Mouse (Mus musculus) megakaryocyte-erythroid progenitor cell, adult 5-6 weeks (primary cell): ENCODE results near the gene Zfp663. TPM values are rescaled to one million over a fixed set of nuclear protein-coding genes. Genes with fewer than 3 reads are reported as not detected.

Experiments used
- total RNA-seq, 2 experiments: library from RNA; stranded (forward) in 1 of 2; stranded (reverse) in 1 of 2; fragments of 200-1000, 215-1000 nt in 1 of 2; fragments of >200 nt in 1 of 2; fragmentation: Nextera tagmentation in 1 of 2; gene quantifications; 2 replicates each; pipeline ENCODE4 v1.2.3; 2014 to 2017

Gene Zfp663
- total RNA-seq, 2 experiments from 2014 or later: not detected

Other genes starting within 250 kb of the Zfp663 start
- not detected in 2 replicates for gene Cdh22, start 133.9 kb downstream of the Zfp663 start, total RNA-seq (2014; fragmentation: Nextera tagmentation)
- not detected in 2 replicates for gene Cdh22, start 133.9 kb downstream of the Zfp663 start, total RNA-seq (2017)
- gene Slc35c2, start 80.9 kb downstream of the Zfp663 start, total RNA-seq (2014; fragmentation: Nextera tagmentation): 23.8 and 53.9 TPM in 2 replicates
- gene Slc35c2, start 80.9 kb downstream of the Zfp663 start, total RNA-seq (2017): 15.9 and 21.0 TPM in 2 replicates
- 23.5 and 31.5 TPM in 2 replicates for gene Elmo2, start 42.2 kb downstream of the Zfp663 start, total RNA-seq (2014; fragmentation: Nextera tagmentation)
- gene Elmo2, start 42.2 kb downstream of the Zfp663 start, total RNA-seq (2017): 11.6 and 16.4 TPM in 2 replicates
- gene Zfp334, start 19.5 kb upstream of the Zfp663 start, total RNA-seq (2014; fragmentation: Nextera tagmentation): not detected in 2 replicates
- gene Zfp334, start 19.5 kb upstream of the Zfp663 start, total RNA-seq (2017): not detected in 2 replicates
- gene Ocstamp, start 31.7 kb upstream of the Zfp663 start, total RNA-seq (2014; fragmentation: Nextera tagmentation): not detected in 2 replicates
- not detected in 2 replicates for gene Ocstamp, start 31.7 kb upstream of the Zfp663 start, total RNA-seq (2017)
- not detected in 2 replicates for gene Slc13a3, start 104.5 kb upstream of the Zfp663 start, total RNA-seq (2014; fragmentation: Nextera tagmentation)
- gene Slc13a3, start 104.5 kb upstream of the Zfp663 start, total RNA-seq (2017): not detected in 2 replicates
- 11.4 and 18.9 TPM in 2 replicates for gene Trp53rka, start 124.6 kb upstream of the Zfp663 start, total RNA-seq (2014; fragmentation: Nextera tagmentation)
- 6.4 and 11.6 TPM in 2 replicates for gene Trp53rka, start 124.6 kb upstream of the Zfp663 start, total RNA-seq (2017)
- gene Slc2a10, start 135.1 kb upstream of the Zfp663 start, total RNA-seq (2014; fragmentation: Nextera tagmentation): not detected in 2 replicates
- not detected in 2 replicates for gene Slc2a10, start 135.1 kb upstream of the Zfp663 start, total RNA-seq (2017)
- gene Eya2, start 226.3 kb upstream of the Zfp663 start, total RNA-seq (2014; fragmentation: Nextera tagmentation): 1.6 and 3.9 TPM in 2 replicates
- gene Eya2, start 226.3 kb upstream of the Zfp663 start, total RNA-seq (2017): 4.8 and 12.9 TPM in 2 replicates